Mouse (Mus musculus): ENCODE measurements at regions not wholly inside any gene's neighbourhood (a gene's known extent, or its start where the extent isn't known, plus 50 kb on each side); places are given as distances from the start of the nearest gene placed in this dataset.

GRCm38 (mm10) chr4:150758467-150759237 lies 95.1 kb upstream of the Errfi1 start:
- no peak for DNase-seq

GRCm38 (mm10) chr4:150757815-150758426 lies 95.8 kb upstream of the Errfi1 start:
- no peak for DNase-seq

DNA sequence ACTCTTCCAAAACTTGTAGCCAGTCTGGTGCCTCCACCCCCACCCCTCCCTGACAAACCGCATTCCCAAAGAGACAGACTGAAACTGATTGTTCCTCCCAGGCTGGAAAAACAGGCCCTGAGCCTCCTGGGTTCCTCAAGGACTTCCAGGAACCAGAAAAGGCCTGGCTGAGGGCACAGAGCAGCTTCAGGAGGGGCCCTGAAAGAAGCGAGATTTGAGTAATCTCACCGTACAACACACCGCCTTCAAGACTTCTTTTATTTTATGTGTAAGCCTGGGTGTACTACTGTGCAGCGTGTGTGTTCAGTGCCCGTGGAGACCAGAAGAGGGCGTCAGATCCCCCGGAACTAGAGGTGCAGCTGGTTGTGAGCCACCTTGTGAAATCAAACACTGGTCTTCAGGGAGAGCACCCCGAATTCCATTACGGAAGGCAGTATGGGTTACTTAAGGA lies 96.4 kb upstream of the Errfi1 start:
- no peak for DNase-seq

- no peak for DNase-seq
Observed at GRCm38 (mm10) chr4:150755446-150755845, 98.3 kb upstream of the Errfi1 start.

DNA sequence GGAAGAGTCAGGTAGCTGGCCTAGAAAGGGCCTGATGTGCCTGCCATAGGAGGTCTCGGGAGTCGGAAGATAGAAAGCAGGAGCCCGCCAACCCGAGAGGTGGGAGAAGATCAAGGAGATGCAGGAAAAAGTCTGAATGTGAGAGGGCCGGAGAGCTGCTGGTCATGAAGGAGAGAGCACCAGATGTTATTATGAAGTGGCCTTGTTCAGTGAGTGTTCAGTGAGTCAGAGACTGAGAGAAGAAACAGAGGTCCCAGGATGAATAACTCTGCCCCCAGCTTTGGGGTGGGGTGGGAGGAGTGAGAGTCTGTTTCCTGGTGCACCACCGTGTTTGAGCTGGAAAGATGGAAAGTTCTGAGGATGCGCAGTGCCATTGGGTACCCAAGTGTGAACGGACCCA lies 100.2 kb upstream of the Slc45a1 start:
- no peak for DNase-seq

DNA sequence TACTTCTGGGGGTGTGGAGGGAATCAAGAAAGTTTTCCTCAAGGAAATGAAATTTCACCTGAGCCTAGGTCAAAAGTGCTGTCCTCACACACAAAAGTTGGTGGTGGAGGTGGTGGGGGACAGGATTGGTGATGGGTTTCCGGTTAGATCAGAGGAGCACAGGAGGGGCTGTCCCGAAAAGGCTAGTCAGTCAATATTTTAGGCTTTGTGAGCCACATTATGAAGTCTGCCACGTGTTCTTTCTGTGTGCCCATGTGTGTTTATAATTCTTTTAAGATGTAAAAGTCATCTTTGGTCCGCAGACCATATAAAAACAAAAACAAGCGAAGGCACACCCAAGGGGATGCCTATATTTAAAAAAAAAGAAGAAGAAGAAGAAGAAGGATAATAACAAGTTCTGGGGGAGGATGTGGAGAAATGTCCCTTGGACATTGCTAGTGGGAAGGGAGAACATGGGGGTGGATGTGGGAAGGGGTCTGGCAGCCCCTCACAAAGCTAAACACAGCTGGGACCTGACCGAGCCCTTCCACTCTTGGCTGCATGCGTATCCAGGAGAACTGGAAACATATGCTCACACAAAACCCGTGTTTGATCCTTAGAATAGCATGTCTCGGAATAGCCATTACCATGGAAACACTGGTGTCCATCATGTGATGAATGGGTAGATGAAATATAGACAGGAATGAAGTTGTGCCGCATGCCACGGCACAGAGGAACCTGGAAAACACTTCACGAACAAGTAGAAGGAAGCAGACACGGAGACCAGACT lies 98.7 kb upstream of the Slc45a1 start:
- peak; percentile 52 for DNase-seq

GRCm38 (mm10) chr4:150749066-150749465 lies 97.1 kb upstream of the Slc45a1 start:
- DNase-seq = no peak

DNA sequence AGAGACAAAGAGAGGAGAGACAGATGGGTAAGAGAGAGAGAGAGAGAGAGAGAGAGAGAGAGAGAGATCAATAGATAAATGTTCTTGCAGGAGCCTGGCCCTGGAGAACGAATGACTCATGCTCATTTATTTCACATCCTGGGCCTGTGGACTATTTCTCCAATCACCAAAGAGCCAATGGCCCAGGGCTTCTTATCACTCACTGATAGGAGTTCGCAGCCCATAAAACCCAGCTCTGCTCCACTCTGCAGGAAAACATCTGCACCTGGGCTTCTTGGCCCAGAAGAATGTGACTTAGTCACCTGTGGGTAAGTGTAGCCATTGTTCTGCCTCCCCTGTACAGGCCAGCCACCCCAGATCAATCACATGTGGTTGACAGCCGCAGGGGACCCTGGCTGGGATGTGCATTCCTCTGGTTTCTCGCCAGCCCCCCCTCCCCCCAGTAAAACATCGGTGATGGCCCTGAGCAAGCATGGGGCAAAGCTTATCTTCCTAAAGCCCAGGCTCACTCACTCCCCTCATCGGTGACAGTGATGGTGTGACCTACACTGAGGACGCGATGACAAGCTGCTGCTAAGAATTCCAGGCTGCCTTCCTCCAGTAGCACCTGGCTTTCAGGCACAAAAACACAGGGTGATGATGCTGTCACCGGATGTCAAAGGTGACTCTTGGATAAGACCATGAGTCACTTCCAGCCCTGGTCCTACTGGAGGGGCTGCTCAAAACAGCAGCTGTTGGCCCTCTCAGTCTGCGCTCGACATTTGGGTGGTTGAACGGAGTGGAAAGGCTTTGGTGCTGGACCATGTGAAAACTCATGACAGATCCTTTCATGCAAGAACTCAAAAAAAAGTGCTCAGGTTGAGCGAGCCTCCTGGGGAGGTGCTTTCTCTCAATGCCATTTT lies 96.4 kb upstream of the Slc45a1 start:
- no peak for DNase-seq

GRCm38 (mm10) chr4:150746430-150746923 lies 94.5 kb upstream of the Slc45a1 start:
- DNase-seq = no peak

- peak; percentile 64 for DNase-seq
Observed at GRCm38 (mm10) chr4:150745529-150746429, 93.8 kb upstream of the Slc45a1 start.

GRCm38 (mm10) chr4:150743508-150743907 lies 91.5 kb upstream of the Slc45a1 start:
- DNase-seq = no peak

GRCm38 (mm10) chr4:150743103-150743502 lies 91.1 kb upstream of the Slc45a1 start:
- DNase-seq = no peak

- no peak for DNase-seq
Observed at GRCm38 (mm10) chr4:150741810-150742209, 89.8 kb upstream of the Slc45a1 start.

DNA sequence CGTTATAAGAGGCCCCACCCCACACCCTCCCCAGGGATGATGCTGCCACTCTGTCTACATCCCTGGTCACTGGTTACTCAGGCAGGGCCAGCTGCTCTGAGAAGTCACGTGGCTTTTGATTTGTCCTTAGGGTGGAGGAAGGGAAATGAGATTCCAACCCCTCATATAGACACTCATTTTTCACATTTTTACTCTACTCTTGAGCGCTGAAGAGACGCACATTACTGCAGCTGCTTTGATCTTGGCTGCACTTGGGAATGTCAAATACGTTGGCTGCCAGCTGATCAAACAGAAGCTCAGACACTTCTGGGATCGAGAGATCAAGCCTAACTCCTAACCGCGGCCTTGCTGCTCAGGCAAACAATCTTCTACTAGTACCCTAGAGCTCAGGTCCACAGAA lies 88.2 kb upstream of the Slc45a1 start:
- no peak for DNase-seq

- no peak for DNase-seq
Observed at GRCm38 (mm10) chr4:150738736-150739135, 86.8 kb upstream of the Slc45a1 start.

- peak; percentile 81 for DNase-seq
Observed at GRCm38 (mm10) chr4:150730061-150730812, 78.3 kb upstream of the Slc45a1 start.

DNA sequence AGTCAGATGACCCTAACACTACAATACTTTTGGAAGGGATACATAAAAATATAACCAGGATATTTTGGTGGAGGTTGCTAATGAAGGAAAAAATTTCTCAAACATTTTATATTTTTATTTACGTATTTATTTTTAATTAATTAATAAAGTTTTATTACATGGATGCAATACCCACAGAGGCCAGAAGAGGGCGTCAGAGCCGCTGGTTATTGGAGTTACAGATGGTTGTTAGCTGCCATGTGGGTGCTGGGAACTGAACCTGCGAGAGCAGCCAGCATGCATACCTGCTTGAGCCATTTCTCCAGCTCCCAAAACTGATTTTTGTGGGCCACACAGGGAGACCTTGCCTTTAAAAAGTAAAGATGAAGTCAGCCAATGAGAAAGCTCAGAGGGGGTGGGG lies 74.6 kb upstream of the Slc45a1 start:
- DNase-seq = no peak

- DNase-seq = no peak
Observed at GRCm38 (mm10) chr4:150726136-150726480, 74.1 kb upstream of the Slc45a1 start.

DNA sequence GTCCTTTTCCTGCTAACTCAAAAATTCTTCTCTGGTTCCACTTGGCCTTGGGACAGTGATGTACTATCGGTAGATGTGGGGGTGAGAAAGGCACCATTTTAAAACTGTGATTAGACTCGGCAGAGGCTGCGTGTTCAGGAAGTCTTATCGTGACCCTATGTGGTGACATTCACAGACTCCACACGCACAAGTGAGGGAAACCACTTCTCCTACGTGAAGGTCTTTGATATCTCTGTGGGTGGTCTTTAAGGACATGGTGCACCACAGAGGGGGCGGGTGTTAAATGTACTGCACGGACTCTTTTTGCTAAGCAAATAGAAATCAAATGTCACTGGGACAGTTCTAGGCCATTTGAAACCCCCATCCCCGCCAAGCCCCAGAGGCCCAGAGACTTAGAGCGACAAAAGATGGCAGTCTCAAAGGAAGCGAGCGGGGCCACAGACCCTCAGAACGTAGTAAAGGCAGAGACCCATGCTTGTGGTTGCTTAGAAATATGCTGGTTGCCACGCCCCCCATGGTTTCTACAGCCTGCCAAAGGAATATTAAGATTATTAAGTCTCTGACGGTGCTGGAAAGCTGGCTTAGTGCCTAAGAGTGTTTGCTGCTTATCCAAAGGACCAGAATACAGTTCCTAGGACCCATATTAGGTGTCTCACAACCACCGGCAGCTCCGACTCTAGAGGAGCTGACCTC lies 73.6 kb upstream of the Slc45a1 start:
- no peak for DNase-seq

DNA sequence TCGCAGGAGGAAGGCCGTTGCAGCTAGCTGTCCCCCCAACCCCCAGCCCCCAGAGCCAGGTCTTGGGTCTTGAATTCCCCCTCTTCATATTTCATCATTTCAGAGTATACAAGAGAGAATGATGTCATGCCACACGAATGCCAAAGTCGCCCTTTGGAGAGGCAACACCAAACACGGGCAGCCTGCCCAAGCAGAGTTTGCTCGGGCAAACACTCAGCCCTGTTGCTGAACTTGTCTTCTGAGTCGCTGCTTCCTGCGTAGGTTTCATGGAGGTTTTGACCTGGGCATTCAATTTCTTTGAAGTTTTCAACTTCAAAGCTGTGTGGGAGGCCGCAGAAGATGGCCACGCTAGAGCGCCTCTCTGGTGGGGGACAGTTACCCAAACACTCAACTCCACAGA lies 72.8 kb upstream of the Slc45a1 start:
- DNase-seq = no peak
